Mouse (Mus musculus): ENCODE measurements at regions not wholly inside any gene's neighbourhood (a gene's known extent, or its start where the extent isn't known, plus 50 kb on each side); places are given as distances from the start of the nearest gene placed in this dataset.
A peak's percentile ranks its signal among the peaks of the same experiment; 100 is the strongest.

- TF ChIP-seq MYOD1 (IDR thresholded peaks at IDR 0.05; ENCODE audit: control insufficient read depth in 1 of 3, insufficient read length in 2 of 3, low read depth in 2 of 3) (peak; percentile 76 to 95 (median 91)), MYOG (IDR thresholded peaks at IDR 0.05; ENCODE audit: control insufficient read depth in 1 of 3, insufficient read depth in 1 of 3, insufficient read length in 2 of 3, low read depth in 2 of 3) (peak; percentile 59 to 97 (median 91)), REST (IDR thresholded peaks at IDR 0.05; ENCODE audit: insufficient read depth, insufficient read length) (no peak), TCF12 (IDR thresholded peaks at IDR 0.05; ENCODE audit: insufficient read depth, poor library complexity, severe bottlenecking) (peak; percentile 96), CEBPB (IDR thresholded peaks at IDR 0.05; ENCODE audit: insufficient read depth, poor library complexity, severe bottlenecking) (no peak), E2F4 (IDR thresholded peaks at IDR 0.05; ENCODE audit: insufficient read depth) (no peak), TCF3 (IDR thresholded peaks at IDR 0.05; ENCODE audit: insufficient read length, low read depth) (peak; percentile 88), SRF (IDR thresholded peaks at IDR 0.05; ENCODE audit: control insufficient read depth, insufficient read length, low read depth) (peak; percentile 48), USF1 (IDR thresholded peaks at IDR 0.05; ENCODE audit: low read depth) (peak; percentile 30), POLR2AphosphoS2 (IDR thresholded peaks at IDR 0.05; ENCODE audit: insufficient read length, low read depth) (no peak), MAX (IDR thresholded peaks at IDR 0.05; ENCODE audit: low read depth) (peak; percentile 50), POLR2A (IDR thresholded peaks at IDR 0.05; ENCODE audit: insufficient read length, low read depth) (no peak)
- no peak overlapping the region for H3K4me3 ChIP-seq
- no peaks in the 10 kb centered on the region for H3K79me2 ChIP-seq (ENCODE audit: control insufficient read depth, insufficient read depth)
These were observed 69.3 kb upstream of the Dnah5 start for GRCm38 (mm10) chr15:28134206-28134605.

GRCm38 (mm10) chr15:28138806-28139205 is 64.7 kb upstream of the Dnah5 start:
- no peak for TF ChIP-seq SRF (IDR thresholded peaks at IDR 0.05; ENCODE audit: control insufficient read depth, insufficient read length, low read depth)
- no peak for TF ChIP-seq USF1 (IDR thresholded peaks at IDR 0.05; ENCODE audit: low read depth)
- TF ChIP-seq REST (IDR thresholded peaks at IDR 0.05; ENCODE audit: insufficient read depth, insufficient read length): no peak
- peak in 1 of 3 experiments; percentile 68 for TF ChIP-seq MYOG (IDR thresholded peaks at IDR 0.05; ENCODE audit: control insufficient read depth in 1 of 3, insufficient read depth in 1 of 3, insufficient read length in 2 of 3, low read depth in 2 of 3)
- TF ChIP-seq MYOD1 (IDR thresholded peaks at IDR 0.05; ENCODE audit: control insufficient read depth in 1 of 3, insufficient read length in 2 of 3, low read depth in 2 of 3): peak in 2 of 3 experiments; percentile 69 to 75
- no peak for TF ChIP-seq TCF12 (IDR thresholded peaks at IDR 0.05; ENCODE audit: insufficient read depth, poor library complexity, severe bottlenecking)
- no peaks in the 10 kb centered on the region for H3K27me3 ChIP-seq (ENCODE audit: control insufficient read depth, insufficient read depth, insufficient read length)

More at GRCm38 (mm10) chr15:28134206-28134605, 69.3 kb upstream of the Dnah5 start:
- Histone ChIP-seq H3K4me2 (ENCODE audit: low read depth) (peak overlapping the region; percentile 88), H3K27me3 (ENCODE audit: control insufficient read depth, insufficient read depth, insufficient read length) (no peaks in the 10 kb centered on the region), H3K36me3 (ENCODE audit: control insufficient read depth, insufficient read depth) (no peaks in the 10 kb centered on the region), H3ac (ENCODE audit: control insufficient read depth, insufficient read length) (no peak overlapping the region)

DNA sequence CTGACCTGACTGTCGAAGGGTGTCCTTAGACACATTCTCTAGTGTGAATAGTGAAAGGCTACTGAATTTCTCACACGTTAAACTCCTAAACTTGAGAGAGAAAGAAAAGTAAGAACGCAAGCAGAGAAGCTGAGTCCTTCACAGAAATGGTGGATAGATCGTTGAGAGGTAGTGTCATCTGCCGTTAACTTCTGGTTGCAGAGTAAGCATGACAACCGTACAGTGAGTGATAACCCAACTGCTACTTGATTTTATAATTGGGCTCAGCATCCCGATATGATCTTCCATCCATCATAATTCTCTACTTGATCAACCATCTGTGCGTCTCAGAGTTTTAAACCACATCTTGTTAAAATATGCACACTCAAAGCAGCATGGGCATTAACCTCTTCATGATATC is 63.3 kb upstream of the Dnah5 start:
- no peaks in the 10 kb centered on the region for H3K79me2 ChIP-seq (ENCODE audit: control insufficient read depth, insufficient read depth)
- H3ac ChIP-seq (ENCODE audit: control insufficient read depth, insufficient read length): no peak overlapping the region
- H3K4me3 ChIP-seq: no peak overlapping the region
- H3K36me3 ChIP-seq (ENCODE audit: control insufficient read depth, insufficient read depth): no peaks in the 10 kb centered on the region
- TF ChIP-seq USF1 (IDR thresholded peaks at IDR 0.05; ENCODE audit: low read depth): no peak
- no peak for TF ChIP-seq CEBPB (IDR thresholded peaks at IDR 0.05; ENCODE audit: insufficient read depth, poor library complexity, severe bottlenecking)
- TF ChIP-seq POLR2A (IDR thresholded peaks at IDR 0.05; ENCODE audit: insufficient read length, low read depth): no peak
- no peak for TF ChIP-seq POLR2AphosphoS2 (IDR thresholded peaks at IDR 0.05; ENCODE audit: insufficient read length, low read depth)
- no peak for TF ChIP-seq E2F4 (IDR thresholded peaks at IDR 0.05; ENCODE audit: insufficient read depth)
- TF ChIP-seq MAX (IDR thresholded peaks at IDR 0.05; ENCODE audit: low read depth): no peak
- TF ChIP-seq MYOG (IDR thresholded peaks at IDR 0.05; ENCODE audit: control insufficient read depth in 1 of 3, insufficient read depth in 1 of 3, insufficient read length in 2 of 3, low read depth in 2 of 3): no peak
- no peaks in the 10 kb centered on the region for H3K27me3 ChIP-seq (ENCODE audit: control insufficient read depth, insufficient read depth, insufficient read length)
- no peak overlapping the region for H3K4me2 ChIP-seq (ENCODE audit: low read depth)

More at GRCm38 (mm10) chr15:28138806-28139205, 64.7 kb upstream of the Dnah5 start:
- H3ac ChIP-seq (ENCODE audit: control insufficient read depth, insufficient read length): no peak overlapping the region
- H3K4me2 ChIP-seq (ENCODE audit: low read depth): no peak overlapping the region
- H3K4me3 ChIP-seq: no peak overlapping the region
- H3K79me2 ChIP-seq (ENCODE audit: control insufficient read depth, insufficient read depth): no peaks in the 10 kb centered on the region
- H3K36me3 ChIP-seq (ENCODE audit: control insufficient read depth, insufficient read depth): no peaks in the 10 kb centered on the region

DNA sequence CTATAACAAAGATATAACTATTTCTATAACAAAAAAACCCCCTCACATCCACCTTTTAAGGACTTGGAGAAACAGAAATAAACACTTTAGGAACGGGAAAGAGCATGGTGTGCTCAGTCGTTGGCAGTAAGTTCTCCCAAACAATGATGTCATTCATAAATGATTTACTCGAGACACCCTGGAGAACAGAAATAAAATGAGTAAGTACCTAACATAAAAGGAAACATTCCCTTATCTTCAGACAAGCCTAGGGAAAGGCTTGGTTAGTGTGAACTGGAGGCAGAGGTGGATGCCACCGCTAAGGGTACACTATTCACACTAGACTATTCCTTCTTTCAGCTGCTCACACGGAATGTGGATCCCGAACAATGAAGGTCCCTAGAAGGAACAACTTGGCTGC is 62.2 kb upstream of the Dnah5 start:
- no peak overlapping the region for H3K4me3 ChIP-seq
- TF ChIP-seq TCF12 (IDR thresholded peaks at IDR 0.05; ENCODE audit: insufficient read depth, poor library complexity, severe bottlenecking) (no peak), E2F4 (IDR thresholded peaks at IDR 0.05; ENCODE audit: insufficient read depth) (no peak), REST (IDR thresholded peaks at IDR 0.05; ENCODE audit: insufficient read depth, insufficient read length) (no peak), MAX (IDR thresholded peaks at IDR 0.05; ENCODE audit: low read depth) (no peak), CEBPB (IDR thresholded peaks at IDR 0.05; ENCODE audit: insufficient read depth, poor library complexity, severe bottlenecking) (no peak), MYOD1 (IDR thresholded peaks at IDR 0.05; ENCODE audit: control insufficient read depth in 1 of 3, insufficient read length in 2 of 3, low read depth in 2 of 3) (no peak), USF1 (IDR thresholded peaks at IDR 0.05; ENCODE audit: low read depth) (no peak), SRF (IDR thresholded peaks at IDR 0.05; ENCODE audit: control insufficient read depth, insufficient read length, low read depth) (no peak), POLR2A (IDR thresholded peaks at IDR 0.05; ENCODE audit: insufficient read length, low read depth) (no peak), TCF3 (IDR thresholded peaks at IDR 0.05; ENCODE audit: insufficient read length, low read depth) (no peak), POLR2AphosphoS2 (IDR thresholded peaks at IDR 0.05; ENCODE audit: insufficient read length, low read depth) (no peak), MYOG (IDR thresholded peaks at IDR 0.05; ENCODE audit: control insufficient read depth in 1 of 3, insufficient read depth in 1 of 3, insufficient read length in 2 of 3, low read depth in 2 of 3) (no peak)
- no peak overlapping the region for H3K4me2 ChIP-seq (ENCODE audit: low read depth)
- H3K36me3 ChIP-seq (ENCODE audit: control insufficient read depth, insufficient read depth): no peaks in the 10 kb centered on the region
- no peaks in the 10 kb centered on the region for H3K27me3 ChIP-seq (ENCODE audit: control insufficient read depth, insufficient read depth, insufficient read length)
- H3ac ChIP-seq (ENCODE audit: control insufficient read depth, insufficient read length): no peak overlapping the region
- no peaks in the 10 kb centered on the region for H3K79me2 ChIP-seq (ENCODE audit: control insufficient read depth, insufficient read depth)

DNA sequence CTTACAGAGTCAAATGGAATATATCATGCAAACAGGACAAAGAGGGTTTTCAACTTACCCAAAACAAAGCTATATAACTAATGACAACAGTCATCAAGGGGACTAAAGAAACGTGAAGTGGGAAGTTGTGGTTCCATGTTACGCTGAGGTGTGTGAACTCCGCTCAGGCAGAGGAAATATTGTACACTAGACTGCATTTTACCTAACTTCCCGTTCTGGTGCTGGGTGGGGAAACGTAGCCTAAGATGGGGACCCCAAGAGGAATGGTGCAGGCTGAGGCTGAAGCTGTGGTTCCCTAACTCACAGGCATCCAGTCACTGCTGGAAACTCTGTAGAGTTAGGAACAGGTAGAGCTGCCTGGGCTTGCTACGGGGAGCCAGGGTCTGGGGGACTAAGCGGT is 59.3 kb upstream of the Dnah5 start:
- Histone ChIP-seq H3K36me3 (ENCODE audit: control insufficient read depth, insufficient read depth) (no peaks in the 10 kb centered on the region), H3K4me3 (no peak overlapping the region), H3K27me3 (ENCODE audit: control insufficient read depth, insufficient read depth, insufficient read length) (no peaks in the 10 kb centered on the region), H3K4me2 (ENCODE audit: low read depth) (no peak overlapping the region), H3ac (ENCODE audit: control insufficient read depth, insufficient read length) (no peak overlapping the region), H3K79me2 (ENCODE audit: control insufficient read depth, insufficient read depth) (no peaks in the 10 kb centered on the region)
- TF ChIP-seq MYOG (IDR thresholded peaks at IDR 0.05; ENCODE audit: control insufficient read depth in 1 of 3, insufficient read depth in 1 of 3, insufficient read length in 2 of 3, low read depth in 2 of 3): no peak
- TF ChIP-seq USF1 (IDR thresholded peaks at IDR 0.05; ENCODE audit: low read depth): no peak
- no peak for TF ChIP-seq REST (IDR thresholded peaks at IDR 0.05; ENCODE audit: insufficient read depth, insufficient read length)
- TF ChIP-seq MYOD1 (IDR thresholded peaks at IDR 0.05; ENCODE audit: control insufficient read depth in 1 of 3, insufficient read length in 2 of 3, low read depth in 2 of 3): no peak
- TF ChIP-seq CEBPB (IDR thresholded peaks at IDR 0.05; ENCODE audit: insufficient read depth, poor library complexity, severe bottlenecking): no peak
- no peak for TF ChIP-seq SRF (IDR thresholded peaks at IDR 0.05; ENCODE audit: control insufficient read depth, insufficient read length, low read depth)
- TF ChIP-seq TCF12 (IDR thresholded peaks at IDR 0.05; ENCODE audit: insufficient read depth, poor library complexity, severe bottlenecking): no peak
- TF ChIP-seq POLR2A (IDR thresholded peaks at IDR 0.05; ENCODE audit: insufficient read length, low read depth): no peak
- no peak for TF ChIP-seq MAX (IDR thresholded peaks at IDR 0.05; ENCODE audit: low read depth)
- TF ChIP-seq E2F4 (IDR thresholded peaks at IDR 0.05; ENCODE audit: insufficient read depth): no peak
- TF ChIP-seq TCF3 (IDR thresholded peaks at IDR 0.05; ENCODE audit: insufficient read length, low read depth): no peak
- no peak for TF ChIP-seq POLR2AphosphoS2 (IDR thresholded peaks at IDR 0.05; ENCODE audit: insufficient read length, low read depth)

All from myocyte (in vitro differentiated cells).